Mouse (Mus musculus) neural tube, embryonic 11.5 days (tissue): ENCODE measurements at regions not wholly inside any gene's neighbourhood (a gene's known extent, or its start where the extent isn't known, plus 50 kb on each side); places are given as distances from the start of the nearest gene placed in this dataset.
A peak's percentile ranks its signal among the peaks of the same experiment; 100 is the strongest.

Experiments used
- ATAC-seq: fragments of 200-750 bp; cut with Nextera tagmentation; 2 replicates; pipeline ENCODE4 v1.8.0; 2017; ENCODE audit warnings: moderate number of reproducible peaks, mild to moderate bottlenecking, moderate TSS enrichment, moderate library complexity; ENCODE audit not compliant: insufficient read depth, low FRiP score, low TSS enrichment
- DNase-seq: peaks from one replicate; pipeline ENCODE4 v3.0.0-alpha.2; 2015; ENCODE audit warnings: low spot score
- H3K27ac ChIP-seq: fragments of 300-500 bp; sonication (generic); 2 replicates; pipeline ENCODE4 v1.5.1; 2014; ENCODE audit warnings: low read depth, mild to moderate bottlenecking, low read length
- H3K27me3 ChIP-seq: fragments of 300-500 bp; sonication (generic); 2 replicates; pipeline ENCODE4 v1.6.1; 2014; ENCODE audit warnings: mild to moderate bottlenecking, low read length, mixed read lengths; ENCODE audit not compliant: control insufficient read depth, insufficient read depth
- H3K36me3 ChIP-seq: fragments of 300-500 bp; sonication (generic); 2 replicates; pipeline ENCODE4 v1.6.1; 2014; ENCODE audit warnings: mild to moderate bottlenecking, low read length, moderate library complexity, mixed read lengths; ENCODE audit not compliant: control insufficient read depth, insufficient read depth
- H3K4me1 ChIP-seq: fragments of 300-500 bp; sonication (generic); 2 replicates; pipeline ENCODE4 v1.6.1; 2014; ENCODE audit warnings: low read length, mixed read lengths; ENCODE audit not compliant: control insufficient read depth, insufficient read depth
- H3K4me2 ChIP-seq: fragments of 300-500 bp; sonication (generic); 2 replicates; pipeline ENCODE4 v1.6.1; 2014; ENCODE audit warnings: low read depth, mild to moderate bottlenecking, moderate library complexity
- H3K4me3 ChIP-seq: fragments of 300-500 bp; sonication (generic); 2 replicates; pipeline ENCODE4 v1.5.1; 2014; ENCODE audit warnings: low read depth, low read length
- H3K9ac ChIP-seq: fragments of 300-500 bp; sonication (generic); 2 replicates; pipeline ENCODE4 v1.6.1; 2014; ENCODE audit warnings: mild to moderate bottlenecking, low read length
- H3K9me3 ChIP-seq: fragments of 300-500 bp; sonication (generic); 2 replicates; pipeline ENCODE4 v1.6.1; 2016; ENCODE audit warnings: low read length; ENCODE audit not compliant: control insufficient read depth
- whole genome bisulfite sequencing: fragments of 180-500 bp; shearing (Covaris S2); extraction: QIAGEN DNeasy Blood & Tissue Kit; methylation state at CpG from one replicate; pipeline ENCODE4 v1.1.7; 2014; 5-methylcytosine and 5-hydroxymethylcytosine counted together

- no peak for ATAC-seq
These were observed 209.7 kb upstream of the Pard3b start for GRCm38 (mm10) chr1:61428706-61429501.

GRCm38 (mm10) chr1:61437603-61438002 lies 201.0 kb upstream of the Pard3b start:
- DNase-seq (no peak), ATAC-seq (no peak)
- H3K27ac ChIP-seq: no peak overlapping the region
- 60% methylated on average over 3 of the region's 3 CpGs for WGBS
- no peak overlapping the region for H3K4me3 ChIP-seq
- no peaks in the 10 kb centered on the region for H3K27me3 ChIP-seq
- H3K36me3 ChIP-seq: no peaks in the 10 kb centered on the region
- H3K4me1 ChIP-seq: no peaks in the 10 kb centered on the region
- no peak overlapping the region for H3K9ac ChIP-seq
- H3K9me3 ChIP-seq: no peaks in the 10 kb centered on the region
- H3K4me2 ChIP-seq: no peak overlapping the region

More at GRCm38 (mm10) chr1:61428706-61429501, 209.7 kb upstream of the Pard3b start:
- Histone ChIP-seq H3K36me3 (no peaks in the 10 kb centered on the region), H3K9ac (no peak overlapping the region), H3K27ac (no peak overlapping the region), H3K4me1 (no peaks in the 10 kb centered on the region), H3K4me3 (no peak overlapping the region), H3K9me3 (no peaks in the 10 kb centered on the region), H3K27me3 (no peaks in the 10 kb centered on the region), H3K4me2 (no peak overlapping the region)
- DNase-seq: no peak
- 95% methylated on average over 4 of the region's 4 CpGs for WGBS

GRCm38 (mm10) chr1:61461435-61461834 lies 177.2 kb upstream of the Pard3b start:
- WGBS: 70% methylated on average over 3 of the region's 3 CpGs
- ATAC-seq (no peak), DNase-seq (no peak)
- no peaks in the 10 kb centered on the region for H3K36me3 ChIP-seq
- H3K4me2 ChIP-seq: no peak overlapping the region
- no peak overlapping the region for H3K4me3 ChIP-seq
- H3K9ac ChIP-seq: no peak overlapping the region
- no peaks in the 10 kb centered on the region for H3K9me3 ChIP-seq
- no peaks in the 10 kb centered on the region for H3K4me1 ChIP-seq
- no peak overlapping the region for H3K27ac ChIP-seq
- no peaks in the 10 kb centered on the region for H3K27me3 ChIP-seq

- DNase-seq (no peak), ATAC-seq (no peak)
- no peaks in the 10 kb centered on the region for H3K36me3 ChIP-seq
- H3K9ac ChIP-seq: no peak overlapping the region
- no peak overlapping the region for H3K4me2 ChIP-seq
- H3K9me3 ChIP-seq: no peaks in the 10 kb centered on the region
- no peak overlapping the region for H3K27ac ChIP-seq
- 63% methylated on average over 5 of the region's 5 CpGs for WGBS
- H3K4me3 ChIP-seq: no peak overlapping the region
- no peaks in the 10 kb centered on the region for H3K27me3 ChIP-seq
- no peaks in the 10 kb centered on the region for H3K4me1 ChIP-seq
These were observed 167.9 kb upstream of the Pard3b start for GRCm38 (mm10) chr1:61470617-61471214.

GRCm38 (mm10) chr1:61471779-61472578 lies 166.6 kb upstream of the Pard3b start:
- Histone ChIP-seq H3K9ac (no peak overlapping the region), H3K4me3 (no peak overlapping the region), H3K4me2 (0 out of 2 replicates have a peak overlapping the region, but pooled peaks have one; percentile 7), H3K27me3 (no peaks in the 10 kb centered on the region), H3K27ac (peak overlapping the region; percentile 69), H3K36me3 (no peaks in the 10 kb centered on the region), H3K9me3 (no peaks in the 10 kb centered on the region), H3K4me1 (no peaks in the 10 kb centered on the region)
- WGBS: 74% methylated on average over 6 of the region's 6 CpGs
- ATAC-seq (peak; percentile 61; the same call in 1 of the 2 replicates), DNase-seq (peak; percentile 24)

- peak; percentile 14 for DNase-seq
- no peaks in the 10 kb centered on the region for H3K9me3 ChIP-seq
- no peaks in the 10 kb centered on the region for H3K4me1 ChIP-seq
- H3K27ac ChIP-seq: peak overlapping the region; percentile 69
- no peaks in the 10 kb centered on the region for H3K27me3 ChIP-seq
- no peaks in the 10 kb centered on the region for H3K36me3 ChIP-seq
- H3K4me2 ChIP-seq: no peak overlapping the region
- H3K4me3 ChIP-seq: no peak overlapping the region
- ATAC-seq: 0 out of 2 replicates have a peak, but pooled peaks have one; percentile 41
- whole genome bisulfite sequencing: 70% methylated on average over 13 of the region's 13 CpGs
- no peak overlapping the region for H3K9ac ChIP-seq
These were observed 165.9 kb upstream of the Pard3b start for GRCm38 (mm10) chr1:61472579-61473242.

GRCm38 (mm10) chr1:61485459-61485858 lies 153.2 kb upstream of the Pard3b start:
- Histone ChIP-seq H3K4me3 (no peak overlapping the region), H3K36me3 (no peaks in the 10 kb centered on the region), H3K9ac (no peak overlapping the region), H3K27me3 (no peaks in the 10 kb centered on the region), H3K27ac (no peak overlapping the region), H3K4me2 (no peak overlapping the region), H3K9me3 (no peaks in the 10 kb centered on the region), H3K4me1 (no peaks in the 10 kb centered on the region)
- DNase-seq: no peak
- WGBS: 96% methylated on average over 3 of the region's 3 CpGs
- no peak for ATAC-seq

- H3K4me2 ChIP-seq: no peak overlapping the region
- WGBS: 87% methylated on average over 1 of the region's 1 CpGs
- no peak for DNase-seq
- no peaks in the 10 kb centered on the region for H3K9me3 ChIP-seq
- no peak for ATAC-seq
- no peaks in the 10 kb centered on the region for H3K36me3 ChIP-seq
- no peaks in the 10 kb centered on the region for H3K27me3 ChIP-seq
- no peak overlapping the region for H3K9ac ChIP-seq
- no peak overlapping the region for H3K27ac ChIP-seq
- H3K4me1 ChIP-seq: no peaks in the 10 kb centered on the region
- H3K4me3 ChIP-seq: no peak overlapping the region
These were observed 113.7 kb upstream of the Pard3b start for GRCm38 (mm10) chr1:61524886-61525285.
